Mouse (Mus musculus): Measurements from ENCODE around the gene Ppp1r16b. TPM values are rescaled to one million over a fixed set of nuclear protein-coding genes. Genes with fewer than 3 reads are reported as not detected.

Ppp1r16b gene
- 3.9 and 4.0 TPM in 2 replicates for polyA plus RNA-seq (2014; fragmentation: Nextera tagmentation; extraction: Ambion mirVana)

GRCm38 (mm10) chr2:158665098-158665497, at the start of gene Ppp1r16b:
TSS of gene Ppp1r16b (plus strand) at chr2:158665398.
- no peak within 1 kb of the TSS for H3K4me3 ChIP-seq (ENCODE audit: low read depth, low read length)
- peaks cover 7% of the 10 kb centered on the region; the same call in 1 of the 2 replicates for H3K4me1 ChIP-seq (ENCODE audit: control insufficient read depth, insufficient read depth, low read length)
- no peaks in the 10 kb centered on the region for H3K9me3 ChIP-seq (ENCODE audit: control insufficient read depth, low read length)
- peaks cover 18% of the 10 kb centered on the region for H3K27me3 ChIP-seq (ENCODE audit: control insufficient read depth, insufficient read depth, low read length)
- no peak within 1 kb of the TSS for H3K9ac ChIP-seq (ENCODE audit: low read length)
- H3K36me3 ChIP-seq (ENCODE audit: control insufficient read depth, insufficient read depth, low read length), result no peaks in the 10 kb centered on the region
- DNase-seq (ENCODE audit: low spot score) (no peak), ATAC-seq (ENCODE audit: insufficient read depth, low FRiP score, low TSS enrichment) (no peak)
- no peak within 1 kb of the TSS for H3K27ac ChIP-seq (ENCODE audit: low read depth, low read length)
- no peak within 1 kb of the TSS for H3K4me2 ChIP-seq (ENCODE audit: low read depth)
- WGBS, result 70% methylated on average over 4 of the region's 4 CpGs

DNA sequence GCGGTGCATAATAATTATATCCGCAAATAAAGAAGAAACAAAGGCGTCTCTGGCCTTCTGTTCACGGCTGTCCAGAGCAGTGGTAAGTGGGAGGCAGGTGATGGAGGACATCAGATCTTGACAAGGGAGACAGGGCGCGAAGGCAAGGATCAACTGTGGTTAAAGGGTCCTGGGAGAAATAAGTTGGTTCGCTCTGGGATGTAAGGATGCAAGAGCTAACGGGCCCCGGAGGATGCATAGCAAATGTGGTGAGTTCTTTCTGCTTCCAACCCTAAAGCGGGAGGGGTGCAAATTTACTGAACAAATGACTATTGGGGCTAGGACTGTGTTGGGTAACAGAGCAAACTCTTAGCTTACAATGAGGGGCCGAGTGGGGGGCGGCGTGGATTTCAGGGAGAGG, 49.5 kb upstream of the Ppp1r16b start:
- Histone ChIP-seq H3K9me3 (ENCODE audit: control insufficient read depth, low read length) (no peaks in the 10 kb centered on the region), H3K4me2 (ENCODE audit: low read depth) (peak overlapping the region; percentile 1; the same call in 1 of the 2 replicates), H3K9ac (ENCODE audit: low read length) (no peak overlapping the region), H3K27ac (ENCODE audit: low read depth, low read length) (no peak overlapping the region), H3K4me1 (ENCODE audit: control insufficient read depth, insufficient read depth, low read length) (no peaks in the 10 kb centered on the region), H3K4me3 (ENCODE audit: low read depth, low read length) (peak overlapping the region; percentile 15; the same call in 1 of the 2 replicates), H3K27me3 (ENCODE audit: control insufficient read depth, insufficient read depth, low read length) (peaks cover 81% of the 10 kb centered on the region), H3K36me3 (ENCODE audit: control insufficient read depth, insufficient read depth, low read length) (no peaks in the 10 kb centered on the region)
- no peak for ATAC-seq (ENCODE audit: insufficient read depth, low FRiP score, low TSS enrichment)
- 2% methylated on average over 13 of the region's 13 CpGs for WGBS
- peak; percentile 42 for DNase-seq (ENCODE audit: low spot score)

GRCm38 (mm10) chr2:158616296-158616695, 48.9 kb upstream of the Ppp1r16b start:
- H3K9ac ChIP-seq (ENCODE audit: low read length), result no peak overlapping the region
- under 1% methylated on average over 12 of the region's 12 CpGs for WGBS

DNA sequence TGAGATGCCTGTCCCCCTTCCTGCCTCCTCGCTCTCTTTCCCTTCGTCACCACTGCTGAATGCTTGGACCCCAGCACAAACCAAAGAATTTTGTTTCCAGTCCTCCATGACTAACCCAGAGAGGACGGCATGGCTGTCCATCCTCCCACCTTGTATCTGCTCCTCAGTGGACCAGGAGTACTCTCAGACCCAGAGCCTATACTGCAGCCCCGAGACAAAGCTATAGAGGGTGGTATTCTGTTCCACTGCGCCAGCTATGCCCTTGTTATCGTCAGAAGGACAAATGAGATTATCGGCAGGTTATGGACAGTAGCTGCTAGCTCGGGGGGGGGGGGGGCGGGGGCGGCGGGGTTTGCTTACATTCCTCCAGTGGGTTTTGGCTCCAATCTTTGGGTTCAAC, 48.4 kb upstream of the Ppp1r16b start:
- ATAC-seq (ENCODE audit: insufficient read depth, low FRiP score, low TSS enrichment) (no peak), DNase-seq (ENCODE audit: low spot score) (no peak)
- Histone ChIP-seq H3K27me3 (ENCODE audit: control insufficient read depth, insufficient read depth, low read length) (peaks cover 72% of the 10 kb centered on the region), H3K9ac (ENCODE audit: low read length) (no peak overlapping the region), H3K36me3 (ENCODE audit: control insufficient read depth, insufficient read depth, low read length) (no peaks in the 10 kb centered on the region), H3K9me3 (ENCODE audit: control insufficient read depth, low read length) (no peaks in the 10 kb centered on the region), H3K27ac (ENCODE audit: low read depth, low read length) (no peak overlapping the region), H3K4me3 (ENCODE audit: low read depth, low read length) (no peak overlapping the region), H3K4me1 (ENCODE audit: control insufficient read depth, insufficient read depth, low read length) (no peaks in the 10 kb centered on the region), H3K4me2 (ENCODE audit: low read depth) (no peak overlapping the region; the same call in 1 of the 2 replicates)
- WGBS, result 9% methylated on average over 11 of the region's 11 CpGs

More at GRCm38 (mm10) chr2:158616296-158616695, 48.9 kb upstream of the Ppp1r16b start:
- H3K27ac ChIP-seq (ENCODE audit: low read depth, low read length), result no peak overlapping the region
- DNase-seq (ENCODE audit: low spot score) (no peak), ATAC-seq (ENCODE audit: insufficient read depth, low FRiP score, low TSS enrichment) (peak; percentile 21; the same call in 1 of the 2 replicates)
- peak overlapping the region; percentile 1; the same call in 1 of the 2 replicates for H3K4me2 ChIP-seq (ENCODE audit: low read depth)
- H3K27me3 ChIP-seq (ENCODE audit: control insufficient read depth, insufficient read depth, low read length), result peaks cover 76% of the 10 kb centered on the region
- no peaks in the 10 kb centered on the region for H3K36me3 ChIP-seq (ENCODE audit: control insufficient read depth, insufficient read depth, low read length)
- H3K4me3 ChIP-seq (ENCODE audit: low read depth, low read length), result no peak overlapping the region
- no peaks in the 10 kb centered on the region for H3K4me1 ChIP-seq (ENCODE audit: control insufficient read depth, insufficient read depth, low read length)
- H3K9me3 ChIP-seq (ENCODE audit: control insufficient read depth, low read length), result no peaks in the 10 kb centered on the region

DNA sequence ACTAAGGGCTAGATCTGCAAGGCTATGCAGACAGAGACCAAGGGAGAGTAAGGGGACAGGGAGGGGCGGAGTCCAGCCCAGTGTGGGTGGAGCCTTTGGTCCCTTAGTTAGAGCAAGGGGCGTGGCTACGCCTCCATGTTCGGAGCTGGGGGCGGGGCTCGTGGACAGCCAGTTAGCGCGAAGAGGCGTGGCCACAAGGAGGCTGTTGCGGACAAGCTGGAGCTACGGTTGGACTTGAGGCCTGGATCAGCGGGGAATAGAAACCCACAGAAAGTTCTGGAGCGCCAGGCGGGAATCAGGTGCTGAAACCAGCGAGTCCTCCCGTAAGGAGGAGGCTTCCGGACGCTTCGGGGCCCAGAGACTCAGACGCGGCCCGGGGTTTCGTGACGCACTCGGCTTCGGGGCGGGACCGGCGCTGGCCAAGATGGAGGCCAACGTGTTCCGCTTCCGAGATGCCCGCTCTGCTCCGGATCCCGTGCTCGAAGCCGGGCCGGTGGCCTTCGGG, 40.4 kb upstream of the Ppp1r16b start, which contains the start of gene Actr5:
Gene Actr5 (plus strand): TSS at position 171 of the 505 bp plus-strand sequence.
- DNase-seq (ENCODE audit: low spot score) (peak; percentile 98), ATAC-seq (ENCODE audit: insufficient read depth, low FRiP score, low TSS enrichment) (peak; percentile 93)
- H3K9ac ChIP-seq (ENCODE audit: low read length), result peak within 1 kb of the TSS; percentile 81
- H3K27ac ChIP-seq (ENCODE audit: low read depth, low read length), result peak within 1 kb of the TSS; percentile 67
- WGBS, result 0% methylated on average over 39 of the region's 39 CpGs
- peaks cover 2% of the 10 kb centered on the region; the same call in 1 of the 2 replicates for H3K27me3 ChIP-seq (ENCODE audit: control insufficient read depth, insufficient read depth, low read length)
- H3K4me2 ChIP-seq (ENCODE audit: low read depth), result peak within 1 kb of the TSS; percentile 88
- H3K4me1 ChIP-seq (ENCODE audit: control insufficient read depth, insufficient read depth, low read length), result peaks cover 12% of the 10 kb centered on the region; the same call in 1 of the 2 replicates
- H3K9me3 ChIP-seq (ENCODE audit: control insufficient read depth, low read length), result no peaks in the 10 kb centered on the region
- peak within 1 kb of the TSS; percentile 75 for H3K4me3 ChIP-seq (ENCODE audit: low read depth, low read length)
- no peaks in the 10 kb centered on the region for H3K36me3 ChIP-seq (ENCODE audit: control insufficient read depth, insufficient read depth, low read length)

- Histone ChIP-seq H3K27ac (ENCODE audit: low read depth, low read length) (peak overlapping the region; percentile 67), H3K4me3 (ENCODE audit: low read depth, low read length) (peak overlapping the region; percentile 75), H3K9ac (ENCODE audit: low read length) (peak overlapping the region; percentile 81), H3K9me3 (ENCODE audit: control insufficient read depth, low read length) (no peaks in the 10 kb centered on the region), H3K4me2 (ENCODE audit: low read depth) (peak overlapping the region; percentile 88), H3K4me1 (ENCODE audit: control insufficient read depth, insufficient read depth, low read length) (peaks cover 12% of the 10 kb centered on the region; the same call in 1 of the 2 replicates), H3K27me3 (ENCODE audit: control insufficient read depth, insufficient read depth, low read length) (peaks cover 2% of the 10 kb centered on the region; the same call in 1 of the 2 replicates), H3K36me3 (ENCODE audit: control insufficient read depth, insufficient read depth, low read length) (no peaks in the 10 kb centered on the region)
- DNase-seq (ENCODE audit: low spot score) (no peak), ATAC-seq (ENCODE audit: insufficient read depth, low FRiP score, low TSS enrichment) (peak; percentile 68)
- under 1% methylated on average over 28 of the region's 44 CpGs for WGBS
These were observed 40.0 kb upstream of the Ppp1r16b start for GRCm38 (mm10) chr2:158625231-158625630.

DNA sequence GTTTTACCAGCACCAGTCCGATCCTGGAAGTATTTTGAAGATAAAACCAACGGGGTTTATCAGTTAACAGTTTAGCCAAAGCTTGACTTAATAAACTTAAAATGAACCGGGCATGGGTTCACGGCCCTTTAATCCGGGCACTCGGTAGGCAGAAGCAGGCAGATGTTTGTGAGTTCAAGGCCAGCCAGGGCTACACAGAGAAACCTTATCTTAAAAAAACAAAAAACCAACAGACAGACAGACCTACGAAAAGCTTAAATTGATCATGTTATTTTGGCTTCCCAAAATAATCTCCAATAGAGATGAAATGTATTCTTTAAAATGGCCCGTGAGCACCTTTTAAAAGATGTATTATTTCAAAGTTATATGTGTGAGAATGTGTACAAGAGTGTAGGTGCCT, 39.5 kb upstream of the Ppp1r16b start:
- Histone ChIP-seq H3K36me3 (ENCODE audit: control insufficient read depth, insufficient read depth, low read length) (no peaks in the 10 kb centered on the region), H3K9me3 (ENCODE audit: control insufficient read depth, low read length) (no peaks in the 10 kb centered on the region), H3K27ac (ENCODE audit: low read depth, low read length) (no peak overlapping the region), H3K4me3 (ENCODE audit: low read depth, low read length) (peak overlapping the region; percentile 75), H3K4me2 (ENCODE audit: low read depth) (peak overlapping the region; percentile 88), H3K4me1 (ENCODE audit: control insufficient read depth, insufficient read depth, low read length) (peaks cover 12% of the 10 kb centered on the region; the same call in 1 of the 2 replicates), H3K9ac (ENCODE audit: low read length) (peak overlapping the region; percentile 81), H3K27me3 (ENCODE audit: control insufficient read depth, insufficient read depth, low read length) (peaks cover 2% of the 10 kb centered on the region; the same call in 1 of the 2 replicates)
- 47% methylated on average over 8 of the region's 8 CpGs for WGBS
- ATAC-seq (ENCODE audit: insufficient read depth, low FRiP score, low TSS enrichment) (no peak), DNase-seq (ENCODE audit: low spot score) (no peak)

DNA sequence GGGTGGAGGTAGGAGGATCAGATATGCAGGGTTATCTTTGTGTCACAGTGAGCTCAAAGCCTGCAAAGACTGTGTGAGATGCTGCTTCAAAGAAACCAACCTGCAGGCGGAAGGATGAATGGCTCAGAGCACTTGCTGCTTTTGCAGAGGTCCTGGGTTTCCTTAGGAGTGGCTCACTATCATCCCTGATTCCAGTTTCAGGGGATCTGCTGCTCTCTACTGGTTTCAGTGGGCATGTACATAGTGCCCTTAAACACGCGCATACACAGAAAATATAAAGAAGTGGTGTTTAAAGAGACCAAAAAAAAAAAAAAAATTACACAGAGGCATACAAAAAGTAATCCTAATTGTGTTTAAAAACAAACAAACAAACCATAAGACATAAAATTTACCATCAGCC, 36.3 kb upstream of the Ppp1r16b start:
- Histone ChIP-seq H3K9me3 (ENCODE audit: control insufficient read depth, low read length) (no peaks in the 10 kb centered on the region), H3K9ac (ENCODE audit: low read length) (no peak overlapping the region), H3K4me1 (ENCODE audit: control insufficient read depth, insufficient read depth, low read length) (peaks cover 12% of the 10 kb centered on the region; the same call in 1 of the 2 replicates), H3K36me3 (ENCODE audit: control insufficient read depth, insufficient read depth, low read length) (peaks cover 21% of the 10 kb centered on the region), H3K27me3 (ENCODE audit: control insufficient read depth, insufficient read depth, low read length) (no peaks in the 10 kb centered on the region), H3K27ac (ENCODE audit: low read depth, low read length) (no peak overlapping the region), H3K4me2 (ENCODE audit: low read depth) (no peak overlapping the region), H3K4me3 (ENCODE audit: low read depth, low read length) (no peak overlapping the region)
- no peak for ATAC-seq (ENCODE audit: insufficient read depth, low FRiP score, low TSS enrichment)
- WGBS, result 70% methylated on average over 3 of the region's 3 CpGs
- peak; percentile 36 for DNase-seq (ENCODE audit: low spot score)

- ATAC-seq (ENCODE audit: insufficient read depth, low FRiP score, low TSS enrichment) (no peak), DNase-seq (ENCODE audit: low spot score) (peak; percentile 42)
- peaks cover 12% of the 10 kb centered on the region; the same call in 1 of the 2 replicates for H3K4me1 ChIP-seq (ENCODE audit: control insufficient read depth, insufficient read depth, low read length)
- no peak overlapping the region for H3K27ac ChIP-seq (ENCODE audit: low read depth, low read length)
- no peaks in the 10 kb centered on the region for H3K27me3 ChIP-seq (ENCODE audit: control insufficient read depth, insufficient read depth, low read length)
- H3K9ac ChIP-seq (ENCODE audit: low read length), result no peak overlapping the region
- no peak overlapping the region for H3K4me3 ChIP-seq (ENCODE audit: low read depth, low read length)
- no peaks in the 10 kb centered on the region for H3K9me3 ChIP-seq (ENCODE audit: control insufficient read depth, low read length)
- 88% methylated on average over 1 of the region's 1 CpGs for WGBS
- H3K4me2 ChIP-seq (ENCODE audit: low read depth), result no peak overlapping the region
- H3K36me3 ChIP-seq (ENCODE audit: control insufficient read depth, insufficient read depth, low read length), result peaks cover 21% of the 10 kb centered on the region
These were observed 35.8 kb upstream of the Ppp1r16b start for GRCm38 (mm10) chr2:158629414-158629813.

Measured in neural tube, embryonic 11.5 days (tissue).